Mouse (Mus musculus) forebrain, embryonic 12.5 days (tissue): ENCODE measurements around the gene Apoo. TPM values are rescaled to one million over a fixed set of nuclear protein-coding genes. Genes with fewer than 3 reads are reported as not detected.
"Not testable (repeated sequence)": the region's sequence is repeated elsewhere in the genome, so short reads cannot be mapped to it uniquely, and the experiment has no call there.

Experiments
- ATAC-seq: fragments of 200-750 bp; cut with Nextera tagmentation; 2 replicates; pipeline ENCODE4 v1.8.0; 2017; ENCODE audit warnings: moderate TSS enrichment; ENCODE audit not compliant: low FRiP score
- H3K27ac ChIP-seq: fragments of 300-500 bp; sonication (generic); 2 replicates; pipeline ENCODE4 v1.5.1; 2016; ENCODE audit warnings: mild to moderate bottlenecking
- H3K27me3 ChIP-seq: fragments of 300-500 bp; sonication (generic); 2 replicates; pipeline ENCODE4 v1.6.1; 2016; ENCODE audit warnings: mild to moderate bottlenecking
- H3K36me3 ChIP-seq: fragments of 300-500 bp; sonication (generic); replicated peaks from 2 replicates; pipeline ENCODE4 v1.6.1; 2016; ENCODE audit warnings: mild to moderate bottlenecking
- H3K4me1 ChIP-seq: fragments of 300-500 bp; sonication (generic); 2 replicates; pipeline ENCODE4 v1.6.1; 2016
- H3K4me2 ChIP-seq: fragments of 300-500 bp; sonication (generic); 2 replicates; pipeline ENCODE4 v1.6.1; 2016; ENCODE audit warnings: mild to moderate bottlenecking, moderate library complexity
- H3K4me3 ChIP-seq: fragments of 300-500 bp; sonication (generic); replicated peaks from 2 replicates; pipeline ENCODE4 v1.5.1; 2016; ENCODE audit warnings: mild to moderate bottlenecking
- H3K9ac ChIP-seq: fragments of 300-500 bp; sonication (generic); 2 replicates; pipeline ENCODE4 v1.6.1; 2016; ENCODE audit warnings: mild to moderate bottlenecking
- H3K9me3 ChIP-seq: fragments of 300-500 bp; sonication (generic); 2 replicates; pipeline ENCODE4 v1.6.1; 2016
- WGBS: fragments of 180-500 bp; shearing (Covaris S2); methylation state at CpG from one replicate; pipeline ENCODE4 v1.1.7; 2016; 5-methylcytosine and 5-hydroxymethylcytosine counted together
- polyA plus RNA-seq: library from polyadenylated mRNA; unstranded; fragments of >200 nt; fragmentation: Nextera tagmentation; extraction: Ambion mirVana; gene quantifications from 2 replicates; pipeline ENCODE4 v1.2.1, GENCODE M21; 2016

The Apoo gene
- polyA plus RNA-seq = 118 and 125 TPM in 2 replicates

- Histone ChIP-seq H3K4me1 (peaks cover 4% of the 10 kb centered on the region), H3K27me3 (peaks cover 69% of the 10 kb centered on the region), H3K4me2 (peak within 1 kb of the TSS; percentile 54), H3K27ac (peak within 1 kb of the TSS; percentile 53; the same call in 1 of the 2 replicates), H3K9me3 (no peaks in the 10 kb centered on the region), H3K36me3 (no peaks in the 10 kb centered on the region), H3K9ac (peak within 1 kb of the TSS; percentile 59), H3K4me3 (peak within 1 kb of the TSS; percentile 54)
- ATAC-seq = peak; percentile 98
- WGBS = 16% methylated on average over 46 of the region's 46 CpGs
Observed at GRCm38 (mm10) chrX:94366670-94367241, at the start of gene Apoo, which contains the start of gene Fam90a1b. TSS of gene Apoo (plus strand) at chrX:94367117. TSS of gene Fam90a1b (minus strand) at chrX:94366777.

DNA sequence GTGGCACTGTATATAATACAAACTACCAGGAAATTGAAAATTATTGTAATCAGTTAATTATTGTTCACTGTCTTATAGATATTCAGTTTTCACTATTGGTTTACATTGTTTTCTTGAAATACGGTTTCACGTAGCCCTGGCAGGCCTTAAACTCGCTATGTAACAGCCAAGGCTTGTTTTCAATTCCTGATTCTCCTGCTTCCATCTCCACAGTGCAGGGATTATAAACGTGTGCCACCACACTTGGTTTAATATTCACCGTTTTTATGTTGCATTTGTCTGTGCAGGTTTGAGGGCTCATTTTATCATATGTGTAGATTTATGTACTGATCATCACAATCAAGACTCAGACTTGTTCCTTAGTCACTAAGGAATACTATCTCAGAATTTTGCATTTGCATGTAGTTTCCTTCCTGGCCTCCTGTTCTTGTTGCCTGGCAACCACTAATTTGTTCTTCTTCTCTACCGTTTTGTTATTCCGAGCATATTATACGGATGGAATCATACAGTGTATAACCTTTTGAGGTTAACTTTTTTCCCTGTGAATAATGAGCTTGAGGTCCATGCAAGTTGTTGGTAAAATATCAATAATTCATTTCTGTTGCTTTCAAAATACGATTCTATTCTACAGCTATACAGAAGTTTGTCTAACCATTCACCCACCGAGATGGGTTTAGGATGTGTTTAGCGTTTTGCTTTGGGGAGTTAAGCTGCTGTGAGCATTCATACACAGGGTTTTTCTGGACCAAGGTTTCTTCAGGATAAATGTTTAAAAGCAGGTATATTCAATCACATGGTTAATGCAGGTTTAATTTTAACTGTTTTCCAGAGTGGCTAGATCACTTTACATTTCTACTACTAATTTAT, 45.6 kb upstream of the Apoo start:
- H3K4me2 ChIP-seq = no peak overlapping the region
- H3K36me3 ChIP-seq = no peaks in the 10 kb centered on the region
- no peaks in the 10 kb centered on the region for H3K9me3 ChIP-seq
- H3K27ac ChIP-seq = no peak overlapping the region
- no peak overlapping the region for H3K9ac ChIP-seq
- 71% methylated on average over 11 of the region's 11 CpGs for WGBS
- H3K4me3 ChIP-seq = no peak overlapping the region
- peaks cover 51% of the 10 kb centered on the region for H3K27me3 ChIP-seq
- ATAC-seq = no peak
- H3K4me1 ChIP-seq = 0 out of 2 replicates have a peak, but pooled peaks cover 3% of the 10 kb centered on the region

GRCm38 (mm10) chrX:94343638-94344037, 23.3 kb upstream of the Apoo start:
- H3K4me3 ChIP-seq, H3K36me3 ChIP-seq, ATAC-seq, H3K4me1 ChIP-seq, H3K27ac ChIP-seq, H3K9ac ChIP-seq, H3K4me2 ChIP-seq, H3K9me3 ChIP-seq: not testable (repeated sequence)
- peaks cover 50% of the 10 kb centered on the region for H3K27me3 ChIP-seq
- WGBS = 94% methylated on average over 4 of the region's 4 CpGs

DNA sequence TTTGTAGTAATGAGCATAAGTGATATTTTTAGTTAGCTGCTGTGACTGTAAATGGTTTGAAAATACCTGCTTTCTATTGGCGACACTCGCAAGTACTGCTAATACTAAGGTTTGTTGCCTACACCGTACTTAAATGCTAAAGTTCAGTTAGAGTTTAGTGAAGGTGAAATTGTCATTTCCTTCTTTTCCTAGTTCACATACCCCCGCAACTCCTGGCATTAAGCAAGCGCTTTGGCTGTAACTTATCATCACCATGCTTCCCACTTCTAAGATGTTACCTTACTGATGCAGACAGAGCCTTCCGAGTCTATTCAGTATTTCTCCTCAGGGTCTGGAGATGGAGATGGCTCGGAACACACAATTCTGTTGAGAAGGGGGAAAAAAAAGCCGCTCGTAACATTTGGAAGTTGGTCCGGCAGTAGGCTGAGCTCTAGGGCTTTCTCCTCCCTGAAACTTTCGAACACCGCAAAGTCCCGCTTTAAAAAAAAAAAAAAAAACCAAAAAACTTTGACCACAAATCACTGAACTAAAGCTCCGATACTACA, 1.5 kb upstream of the Apoo start:
- no peak for ATAC-seq
- 29% methylated on average over 13 of the region's 14 CpGs for WGBS
- Histone ChIP-seq H3K4me3 (peak overlapping the region; percentile 54), H3K27ac (no peak overlapping the region), H3K27me3 (peaks cover 68% of the 10 kb centered on the region), H3K36me3 (no peaks in the 10 kb centered on the region), H3K4me1 (peaks cover 4% of the 10 kb centered on the region), H3K4me2 (peak overlapping the region; percentile 46), H3K9ac (no peak overlapping the region), H3K9me3 (no peaks in the 10 kb centered on the region)

- Histone ChIP-seq H3K27me3 (peaks cover 67% of the 10 kb centered on the region), H3K9ac (no peak overlapping the region), H3K9me3 (no peaks in the 10 kb centered on the region), H3K36me3 (no peaks in the 10 kb centered on the region), H3K27ac (no peak overlapping the region), H3K4me3 (peak overlapping the region; percentile 54), H3K4me2 (peak overlapping the region; percentile 46), H3K4me1 (peaks cover 4% of the 10 kb centered on the region)
- WGBS = 19% methylated on average over 16 of the region's 16 CpGs
- ATAC-seq = no peak
Observed at GRCm38 (mm10) chrX:94366029-94366428, 888 bp upstream of the Apoo start.

DNA sequence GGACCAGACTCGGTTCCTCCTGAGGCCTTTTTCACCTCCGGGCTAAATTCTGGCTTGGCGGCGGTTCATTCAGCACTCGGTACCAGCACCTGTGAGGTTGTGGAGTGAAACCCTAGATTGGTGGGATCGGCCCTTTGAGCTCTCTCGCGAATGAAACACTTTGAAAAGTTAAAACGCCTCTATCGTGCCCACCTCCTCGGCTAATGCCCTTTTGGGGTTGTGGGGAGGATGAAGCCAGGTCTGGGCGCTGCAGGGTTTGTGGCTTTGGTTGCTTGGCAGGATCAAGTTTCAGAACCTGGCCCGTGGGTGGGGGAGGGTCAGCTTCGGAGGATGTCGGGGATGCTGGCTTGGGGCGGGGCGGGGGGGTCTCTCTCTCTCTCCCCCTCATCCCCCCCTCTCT, 331 bp downstream of the Apoo start:
- Histone ChIP-seq H3K9ac (peak overlapping the region; percentile 59), H3K36me3 (no peaks in the 10 kb centered on the region)
- 19% methylated on average over 15 of the region's 17 CpGs for WGBS

GRCm38 (mm10) chrX:94378734-94379133, 11.8 kb downstream of the Apoo start:
- Histone ChIP-seq H3K4me2 (no peak overlapping the region), H3K9ac (no peak overlapping the region), H3K27ac (no peak overlapping the region), H3K27me3 (peaks cover 44% of the 10 kb centered on the region), H3K36me3 (0 out of 2 replicates have a peak, but pooled peaks cover 5% of the 10 kb centered on the region), H3K4me3 (no peak overlapping the region), H3K9me3 (no peaks in the 10 kb centered on the region), H3K4me1 (no peaks in the 10 kb centered on the region)
- WGBS = 70% methylated on average over 5 of the region's 5 CpGs
- ATAC-seq = no peak

More for the DNA sequence above, 331 bp downstream of the Apoo start:
- Histone ChIP-seq H3K4me2 (peak overlapping the region; percentile 54), H3K27ac (peak overlapping the region; percentile 53; the same call in 1 of the 2 replicates), H3K9me3 (no peaks in the 10 kb centered on the region), H3K4me1 (peaks cover 4% of the 10 kb centered on the region), H3K4me3 (peak overlapping the region; percentile 54), H3K27me3 (peaks cover 64% of the 10 kb centered on the region)
- peak; percentile 30; the same call in 1 of the 2 replicates for ATAC-seq

- H3K4me3 ChIP-seq = no peak overlapping the region
- H3K27ac ChIP-seq = no peak overlapping the region
- H3K36me3 ChIP-seq = no peaks in the 10 kb centered on the region
- no peaks in the 10 kb centered on the region for H3K4me1 ChIP-seq
- peaks cover 23% of the 10 kb centered on the region for H3K27me3 ChIP-seq
- ATAC-seq = no peak
- no peak overlapping the region for H3K4me2 ChIP-seq
- no peaks in the 10 kb centered on the region for H3K9me3 ChIP-seq
- H3K9ac ChIP-seq = no peak overlapping the region
- WGBS = 42% methylated on average over 3 of the region's 3 CpGs
Observed at GRCm38 (mm10) chrX:94408975-94409374, 42.1 kb downstream of the Apoo start.

DNA sequence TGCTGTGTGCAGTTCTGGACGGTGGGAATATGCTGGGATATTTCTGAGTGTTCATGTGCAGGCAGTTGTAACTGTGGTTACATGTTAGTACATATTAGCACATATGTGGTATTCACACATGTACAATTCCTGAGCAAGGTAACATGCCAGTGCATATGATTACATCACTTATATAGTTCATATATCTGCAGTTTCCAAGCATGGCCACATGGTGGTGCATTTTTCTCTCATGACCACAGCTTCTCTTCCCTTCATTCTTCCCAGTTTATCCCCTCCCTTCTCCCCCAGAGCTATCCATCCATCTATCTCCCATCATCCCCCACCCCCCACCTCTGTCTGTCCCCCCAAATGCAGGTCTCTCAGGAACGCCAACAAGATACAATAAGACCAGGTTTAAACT, 53.3 kb downstream of the Apoo start:
- no peaks in the 10 kb centered on the region for H3K9me3 ChIP-seq
- no peak for ATAC-seq
- no peak overlapping the region for H3K4me3 ChIP-seq
- 88% methylated on average over 2 of the region's 2 CpGs for WGBS
- peaks cover 7% of the 10 kb centered on the region for H3K36me3 ChIP-seq
- peaks cover 24% of the 10 kb centered on the region for H3K27me3 ChIP-seq
- H3K27ac ChIP-seq = no peak overlapping the region
- no peak overlapping the region for H3K9ac ChIP-seq
- no peak overlapping the region for H3K4me2 ChIP-seq
- no peaks in the 10 kb centered on the region for H3K4me1 ChIP-seq

GRCm38 (mm10) chrX:94431548-94432375, 64.8 kb downstream of the Apoo start:
- Histone ChIP-seq H3K27ac (no peak overlapping the region), H3K36me3 (no peaks in the 10 kb centered on the region), H3K4me2 (no peak overlapping the region), H3K27me3 (peaks cover 10% of the 10 kb centered on the region; the same call in 1 of the 2 replicates), H3K4me1 (no peaks in the 10 kb centered on the region), H3K9me3 (no peaks in the 10 kb centered on the region), H3K4me3 (no peak overlapping the region), H3K9ac (no peak overlapping the region)
- WGBS = 49% methylated on average over 9 of the region's 9 CpGs
- ATAC-seq = 0 out of 2 replicates have a peak, but pooled peaks have one; percentile 46

DNA sequence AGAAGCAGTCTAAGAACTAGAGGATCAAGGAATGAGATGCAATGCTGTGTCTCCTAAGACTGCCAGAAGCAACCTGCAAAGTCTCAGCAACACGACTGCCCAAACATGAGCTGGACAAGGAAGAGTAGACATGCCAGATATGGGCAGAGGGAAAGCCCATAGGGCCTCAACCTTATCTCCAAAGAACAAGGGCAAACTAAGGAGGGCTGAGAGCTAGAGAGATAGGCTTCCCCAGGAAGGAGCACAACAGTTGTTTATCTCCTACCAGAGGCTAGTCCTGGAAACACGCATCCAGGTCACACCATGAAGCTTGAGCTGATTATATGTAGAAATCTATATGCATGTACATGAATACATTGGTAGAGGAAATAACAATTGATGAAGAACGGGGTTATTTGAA, 78.5 kb downstream of the Apoo start:
- peaks cover 14% of the 10 kb centered on the region; the same call in 1 of the 2 replicates for H3K27me3 ChIP-seq
- H3K4me2 ChIP-seq, ATAC-seq, H3K4me1 ChIP-seq, H3K9ac ChIP-seq, H3K36me3 ChIP-seq, H3K27ac ChIP-seq, H3K4me3 ChIP-seq, H3K9me3 ChIP-seq: not testable (repeated sequence)
- no CpG with 5 or more reads among the region's 3 CpGs for WGBS
